Mouse (Mus musculus): Measurements from ENCODE around the gene Zfp976. TPM values are rescaled to one million over a fixed set of nuclear protein-coding genes. Genes with fewer than 3 reads are reported as not detected.
A peak's percentile ranks its signal among the peaks of the same experiment; 100 is the strongest.
"Not testable (repeated sequence)": the region's sequence is repeated elsewhere in the genome, so short reads cannot be mapped to it uniquely, and the experiment has no call there.

Gene Zfp976
- 0.84 and 0.94 TPM in 2 replicates for polyA plus RNA-seq (2015; fragmentation: Nextera tagmentation; extraction: Ambion mirVana)

DNA sequence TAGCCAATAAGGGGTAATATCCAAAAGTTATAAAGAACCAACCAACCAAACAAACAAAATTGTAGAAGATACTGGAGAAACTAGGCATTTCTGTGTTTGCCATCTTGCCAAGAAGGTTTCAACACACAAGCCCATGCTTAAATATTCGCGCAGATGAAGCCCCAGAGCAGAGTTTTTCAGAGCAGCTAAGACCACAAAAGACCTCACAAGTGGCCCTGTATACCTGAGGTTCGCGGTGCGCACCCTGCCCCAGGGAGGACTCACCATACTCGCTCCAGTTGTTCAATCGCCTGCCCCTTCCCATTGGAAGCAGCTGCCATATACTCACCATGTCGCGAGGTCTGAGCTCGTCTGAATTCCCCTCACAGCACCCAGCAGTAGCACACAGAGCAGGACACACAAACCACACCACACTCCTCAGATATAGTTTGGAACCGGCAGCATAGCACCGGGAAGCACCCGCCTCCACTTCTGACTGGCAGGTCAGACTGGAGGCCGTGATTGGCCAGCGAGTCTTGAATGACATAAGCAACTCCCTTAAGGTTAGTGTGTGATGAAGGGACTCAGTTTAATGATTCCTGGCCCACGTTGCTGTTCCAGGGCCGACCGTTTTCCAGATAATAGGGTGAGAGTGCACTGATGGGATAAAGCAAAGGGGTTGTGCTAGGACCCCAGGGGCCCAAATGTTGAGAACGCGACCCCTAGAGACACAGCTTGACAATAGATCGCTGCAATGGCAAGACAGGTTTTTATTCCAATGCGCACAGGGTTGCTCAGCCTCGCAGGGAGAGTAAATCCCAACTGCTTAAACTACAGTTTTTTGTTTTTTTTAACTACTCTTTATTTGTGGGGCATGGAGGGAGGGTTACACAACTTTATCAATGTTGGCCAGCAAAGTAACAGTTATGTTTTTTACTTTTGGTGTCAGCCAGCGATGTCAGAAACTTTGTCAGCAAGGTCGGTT is at the start of gene Zfp976:
TSS of gene Zfp976 (minus strand) at position 437 of the 964 bp plus-strand sequence.
- peak; percentile 97 for ATAC-seq
- not testable (repeated sequence) for H3K4me1 ChIP-seq (replicated peaks; ENCODE audit: control insufficient read depth, insufficient read depth, low read length); H3K27ac ChIP-seq (ENCODE audit: low read depth, low read length); H3K36me3 ChIP-seq (ENCODE audit: control insufficient read depth, insufficient read depth); H3K9me3 ChIP-seq (ENCODE audit: control insufficient read depth); H3K27me3 ChIP-seq (replicated peaks; ENCODE audit: control insufficient read depth, insufficient read depth, low read length)
- Histone ChIP-seq H3K4me3 (ENCODE audit: low read depth, low read length) (peak within 1 kb of the TSS; percentile 47), H3K4me2 (replicated peaks; ENCODE audit: low read depth) (peak within 1 kb of the TSS; percentile 64), H3K9ac (ENCODE audit: low read depth, low read length) (peak within 1 kb of the TSS; percentile 27; the same call in 1 of the 2 replicates)
- TF ChIP-seq CTCF (IDR thresholded peaks at IDR 0.05; ENCODE audit: low read depth): 0 out of 2 replicates have a peak, but pooled peaks have one; percentile 11
- 3% methylated on average over 25 of the region's 25 CpGs for WGBS

DNA sequence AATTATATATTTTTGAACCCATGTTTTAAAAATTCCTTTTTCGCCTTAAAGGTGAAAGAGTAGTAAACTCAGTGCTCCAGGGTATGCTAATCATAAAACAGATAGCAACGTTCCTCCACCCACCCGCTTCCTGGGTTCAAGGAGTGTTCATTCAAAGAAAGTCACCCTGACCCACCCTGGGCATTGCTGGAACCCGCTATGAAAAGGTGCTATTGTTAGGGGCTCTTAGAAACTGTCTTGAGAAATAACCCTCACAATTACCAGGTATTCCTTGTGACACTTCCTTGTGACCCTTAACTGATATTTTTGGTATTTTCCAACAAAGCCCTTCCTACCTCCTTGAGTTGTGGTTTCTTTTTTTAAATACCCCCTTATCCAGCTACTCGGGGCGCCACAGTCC is 37.7 kb upstream of the Zfp976 start:
- H3K4me3 ChIP-seq (ENCODE audit: low read depth, low read length); H3K4me1 ChIP-seq (replicated peaks; ENCODE audit: control insufficient read depth, insufficient read depth, low read length); H3K9ac ChIP-seq (ENCODE audit: low read depth, low read length); H3K27me3 ChIP-seq (replicated peaks; ENCODE audit: control insufficient read depth, insufficient read depth, low read length); H3K27ac ChIP-seq (ENCODE audit: low read depth, low read length); H3K36me3 ChIP-seq (ENCODE audit: control insufficient read depth, insufficient read depth); ATAC-seq; H3K4me2 ChIP-seq (replicated peaks; ENCODE audit: low read depth); H3K9me3 ChIP-seq (ENCODE audit: control insufficient read depth): not testable (repeated sequence)
- WGBS: 93% methylated on average over 6 of the region's 6 CpGs

DNA sequence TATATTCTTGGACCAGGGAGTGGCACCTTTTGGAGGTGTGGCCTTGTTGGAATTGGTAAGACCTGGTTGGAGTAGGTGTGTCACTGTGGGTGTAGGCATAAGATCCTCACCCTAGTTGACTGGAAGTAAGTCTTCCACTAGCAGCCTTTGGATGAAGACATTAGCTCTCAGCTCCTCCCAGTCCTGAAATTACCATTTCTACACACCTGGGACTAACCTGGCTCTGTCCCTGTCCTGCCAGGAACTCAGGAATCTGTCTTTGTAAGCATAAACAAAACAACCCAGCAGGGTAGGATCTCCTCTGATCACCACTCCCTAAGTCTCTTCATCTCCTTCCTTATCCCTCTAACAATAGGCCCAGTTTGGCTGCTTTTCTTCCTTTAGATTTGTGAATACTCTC is 37.3 kb upstream of the Zfp976 start:
- not testable (repeated sequence) for H3K36me3 ChIP-seq (ENCODE audit: control insufficient read depth, insufficient read depth); H3K9me3 ChIP-seq (ENCODE audit: control insufficient read depth); H3K4me3 ChIP-seq (ENCODE audit: low read depth, low read length); H3K27me3 ChIP-seq (replicated peaks; ENCODE audit: control insufficient read depth, insufficient read depth, low read length); ATAC-seq; H3K4me2 ChIP-seq (replicated peaks; ENCODE audit: low read depth); H3K4me1 ChIP-seq (replicated peaks; ENCODE audit: control insufficient read depth, insufficient read depth, low read length); H3K27ac ChIP-seq (ENCODE audit: low read depth, low read length); H3K9ac ChIP-seq (ENCODE audit: low read depth, low read length)

DNA sequence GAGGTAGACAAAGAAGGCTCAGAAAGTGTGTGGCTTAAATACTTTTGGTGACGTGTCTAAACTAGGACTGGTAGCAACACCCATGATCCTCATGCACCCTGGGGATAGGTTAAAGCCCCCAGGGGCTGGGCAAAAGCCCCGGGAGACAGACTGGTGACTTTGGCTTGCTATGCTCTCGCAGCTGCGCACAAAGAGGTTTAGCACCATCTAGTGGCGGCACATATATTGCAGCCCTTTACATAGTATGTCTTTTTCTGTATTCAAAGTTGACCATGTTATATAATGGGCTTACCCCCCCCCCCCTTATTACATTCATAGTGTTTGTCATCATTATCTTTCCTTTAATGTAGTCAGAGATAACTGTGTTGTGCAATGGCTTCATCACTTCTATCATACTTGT is 17.8 kb upstream of the Zfp976 start:
- not testable (repeated sequence) for H3K4me1 ChIP-seq (replicated peaks; ENCODE audit: control insufficient read depth, insufficient read depth, low read length); H3K36me3 ChIP-seq (ENCODE audit: control insufficient read depth, insufficient read depth); H3K9me3 ChIP-seq (ENCODE audit: control insufficient read depth); ATAC-seq; H3K4me3 ChIP-seq (ENCODE audit: low read depth, low read length); H3K4me2 ChIP-seq (replicated peaks; ENCODE audit: low read depth); H3K9ac ChIP-seq (ENCODE audit: low read depth, low read length); H3K27ac ChIP-seq (ENCODE audit: low read depth, low read length); H3K27me3 ChIP-seq (replicated peaks; ENCODE audit: control insufficient read depth, insufficient read depth, low read length)
- WGBS: 77% methylated on average over 4 of the region's 5 CpGs
- peak; percentile 30 for TF ChIP-seq CTCF (IDR thresholded peaks at IDR 0.05; ENCODE audit: low read depth)

DNA sequence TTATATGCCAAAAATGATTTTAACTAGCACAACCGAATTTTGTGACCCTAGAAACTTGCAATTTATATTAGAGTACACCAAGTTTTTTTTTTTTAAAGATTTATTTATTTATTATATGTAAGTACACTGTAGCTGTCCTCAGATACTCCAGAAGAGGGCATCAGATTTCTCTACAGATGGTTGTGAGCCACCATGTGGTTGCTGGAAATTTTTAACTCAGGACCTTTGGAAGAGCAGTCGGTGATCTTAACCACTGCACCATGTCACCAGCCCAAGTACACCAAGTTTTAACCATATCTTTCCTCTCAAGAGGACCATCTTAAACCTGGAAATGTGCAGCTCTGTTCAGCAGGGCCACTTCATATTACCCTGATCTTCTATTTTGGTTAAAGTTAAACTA is 12.8 kb upstream of the Zfp976 start:
- H3K9ac ChIP-seq (ENCODE audit: low read depth, low read length); H3K4me1 ChIP-seq (replicated peaks; ENCODE audit: control insufficient read depth, insufficient read depth, low read length); H3K4me2 ChIP-seq (replicated peaks; ENCODE audit: low read depth); H3K27me3 ChIP-seq (replicated peaks; ENCODE audit: control insufficient read depth, insufficient read depth, low read length); H3K27ac ChIP-seq (ENCODE audit: low read depth, low read length); H3K4me3 ChIP-seq (ENCODE audit: low read depth, low read length); H3K36me3 ChIP-seq (ENCODE audit: control insufficient read depth, insufficient read depth); H3K9me3 ChIP-seq (ENCODE audit: control insufficient read depth); ATAC-seq: not testable (repeated sequence)
- WGBS: 71% methylated on average over 2 of the region's 2 CpGs

DNA sequence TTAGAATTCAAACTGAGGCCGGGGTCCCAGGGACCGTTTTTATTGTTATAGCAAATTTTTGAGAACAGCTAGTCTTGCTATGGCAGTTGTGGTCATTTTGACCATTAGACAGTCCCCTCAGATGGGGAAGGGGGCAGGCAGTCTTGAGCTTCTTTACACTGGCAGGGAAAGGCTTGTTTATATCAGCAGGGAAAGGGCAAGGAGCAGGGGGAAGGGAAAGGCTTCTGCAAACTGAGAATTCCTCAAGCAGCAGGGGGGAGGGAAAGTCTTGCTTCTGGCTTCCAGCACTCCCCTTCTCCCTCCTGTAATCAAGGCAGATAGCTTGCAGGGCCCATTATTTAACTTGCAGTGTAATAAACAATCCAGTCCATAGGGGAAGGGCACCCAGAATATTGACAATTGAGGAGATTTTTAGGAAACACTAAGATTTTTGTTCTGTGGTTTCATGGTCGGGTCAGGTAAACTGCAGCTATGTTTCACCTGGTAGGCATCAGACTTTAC is 782 bp upstream of the Zfp976 start:
- ATAC-seq; H3K9me3 ChIP-seq (ENCODE audit: control insufficient read depth); H3K4me1 ChIP-seq (replicated peaks; ENCODE audit: control insufficient read depth, insufficient read depth, low read length); H3K36me3 ChIP-seq (ENCODE audit: control insufficient read depth, insufficient read depth); H3K27me3 ChIP-seq (replicated peaks; ENCODE audit: control insufficient read depth, insufficient read depth, low read length); H3K27ac ChIP-seq (ENCODE audit: low read depth, low read length): not testable (repeated sequence)
- WGBS: 18% methylated on average over 3 of the region's 3 CpGs
- Histone ChIP-seq H3K9ac (ENCODE audit: low read depth, low read length) (0 out of 2 replicates have a peak overlapping the region, but pooled peaks have one; percentile 27), H3K4me3 (ENCODE audit: low read depth, low read length) (peak overlapping the region; percentile 47; the same call in 1 of the 2 replicates), H3K4me2 (replicated peaks; ENCODE audit: low read depth) (peak overlapping the region; percentile 64)

DNA sequence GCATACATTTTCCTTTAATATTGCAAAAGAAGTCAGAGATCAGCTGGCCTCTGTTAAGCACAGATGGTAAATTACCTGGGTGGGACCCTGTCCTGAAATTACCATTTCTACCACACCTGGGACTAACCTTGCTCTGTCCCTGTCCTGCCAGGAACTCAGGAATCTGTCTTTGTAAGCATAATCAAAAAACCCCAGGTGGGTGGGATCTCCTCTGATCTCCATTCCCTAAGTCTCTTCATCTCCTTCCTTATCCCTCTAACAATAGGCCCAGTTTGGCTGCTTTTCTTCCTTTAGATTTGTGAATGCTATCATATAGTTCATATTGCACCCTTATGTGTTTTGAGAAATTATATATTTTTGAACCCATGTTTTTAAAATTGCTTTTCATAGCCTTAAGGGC is 11.4 kb downstream of the Zfp976 start:
- not testable (repeated sequence) for H3K4me1 ChIP-seq (replicated peaks; ENCODE audit: control insufficient read depth, insufficient read depth, low read length); H3K4me3 ChIP-seq (ENCODE audit: low read depth, low read length); H3K9me3 ChIP-seq (ENCODE audit: control insufficient read depth); H3K27ac ChIP-seq (ENCODE audit: low read depth, low read length); H3K27me3 ChIP-seq (replicated peaks; ENCODE audit: control insufficient read depth, insufficient read depth, low read length); H3K4me2 ChIP-seq (replicated peaks; ENCODE audit: low read depth); ATAC-seq; H3K36me3 ChIP-seq (ENCODE audit: control insufficient read depth, insufficient read depth); H3K9ac ChIP-seq (ENCODE audit: low read depth, low read length)

DNA sequence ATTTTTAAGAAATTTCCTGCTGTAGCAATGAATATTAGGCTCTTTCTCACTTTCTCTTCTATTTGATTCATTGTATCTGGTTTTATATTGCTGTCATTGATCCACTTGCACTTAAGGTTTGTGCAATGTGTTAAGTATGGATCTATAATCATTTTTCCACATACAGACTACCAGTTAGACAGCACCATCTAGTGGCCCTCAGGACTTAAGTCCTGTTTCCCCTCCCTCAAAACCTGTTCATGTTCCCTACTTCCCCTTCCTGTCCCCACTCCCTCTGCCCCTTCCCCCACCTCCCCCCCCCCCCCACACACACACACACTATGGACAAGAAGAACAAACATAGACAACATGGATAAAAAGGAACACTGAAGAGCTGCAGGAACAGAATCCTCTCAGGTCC is 46.7 kb downstream of the Zfp976 start:
- not testable (repeated sequence) for H3K4me1 ChIP-seq (replicated peaks; ENCODE audit: control insufficient read depth, insufficient read depth, low read length); H3K36me3 ChIP-seq (ENCODE audit: control insufficient read depth, insufficient read depth); H3K27me3 ChIP-seq (replicated peaks; ENCODE audit: control insufficient read depth, insufficient read depth, low read length); H3K4me3 ChIP-seq (ENCODE audit: low read depth, low read length); ATAC-seq; H3K4me2 ChIP-seq (replicated peaks; ENCODE audit: low read depth); H3K9ac ChIP-seq (ENCODE audit: low read depth, low read length); H3K9me3 ChIP-seq (ENCODE audit: control insufficient read depth); H3K27ac ChIP-seq (ENCODE audit: low read depth, low read length)

DNA sequence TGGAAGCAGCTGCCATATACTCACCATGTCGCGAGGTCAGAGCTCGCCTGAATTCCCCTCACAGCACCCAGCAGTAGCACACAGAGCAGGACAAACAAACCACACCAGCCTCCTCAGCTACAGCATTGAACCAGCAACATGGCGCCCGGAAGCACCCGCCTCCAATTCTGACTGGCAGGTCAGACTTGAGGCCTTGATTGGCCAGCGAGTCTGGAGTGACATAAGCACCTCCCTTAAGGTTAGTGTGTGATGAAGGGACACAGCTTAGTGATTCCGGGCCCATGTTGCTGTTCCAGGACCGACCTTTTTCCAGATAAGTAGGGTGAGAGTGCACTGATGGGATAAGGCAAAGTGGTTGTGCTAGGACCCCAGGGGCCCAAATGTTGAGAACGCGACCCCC is 50.0 kb downstream of the Zfp976 start, which contains the start of gene Zfp977:
TSS of gene Zfp977 (minus strand) at position 135 of the 400 bp plus-strand sequence.
- not testable (repeated sequence) for H3K9me3 ChIP-seq (ENCODE audit: control insufficient read depth); ATAC-seq; H3K4me3 ChIP-seq (ENCODE audit: low read depth, low read length); H3K9ac ChIP-seq (ENCODE audit: low read depth, low read length); H3K27ac ChIP-seq (ENCODE audit: low read depth, low read length); H3K4me2 ChIP-seq (replicated peaks; ENCODE audit: low read depth); H3K4me1 ChIP-seq (replicated peaks; ENCODE audit: control insufficient read depth, insufficient read depth, low read length); H3K36me3 ChIP-seq (ENCODE audit: control insufficient read depth, insufficient read depth); H3K27me3 ChIP-seq (replicated peaks; ENCODE audit: control insufficient read depth, insufficient read depth, low read length)
- WGBS: 89% methylated on average over 11 of the region's 11 CpGs
